Mouse (Mus musculus) adipose tissue, adult 10 weeks (tissue): ENCODE results near the gene Bicral. TPM values are rescaled to one million over a fixed set of nuclear protein-coding genes. Genes with fewer than 3 reads are reported as not detected.

Experiments
- polyA plus RNA-seq: library from polyadenylated mRNA; stranded (reverse); fragments of 350-450 nt; fragmentation: Illumina TruSeq; extraction: RNeasy Lipid Tissue Mini Kit (QIAGEN cat#74804); gene quantifications from one replicate; pipeline ENCODE4 v1.2.3, GENCODE M21; 2014; ENCODE audit warnings: low read depth, low replicate concordance

Gene Bicral
- 13.4 TPM for polyA plus RNA-seq

GRCm38 (mm10) chr17:46857903-46858748 is at the start of gene Bicral:
Bicral (minus strand) TSS chr17:46858482.

DNA sequence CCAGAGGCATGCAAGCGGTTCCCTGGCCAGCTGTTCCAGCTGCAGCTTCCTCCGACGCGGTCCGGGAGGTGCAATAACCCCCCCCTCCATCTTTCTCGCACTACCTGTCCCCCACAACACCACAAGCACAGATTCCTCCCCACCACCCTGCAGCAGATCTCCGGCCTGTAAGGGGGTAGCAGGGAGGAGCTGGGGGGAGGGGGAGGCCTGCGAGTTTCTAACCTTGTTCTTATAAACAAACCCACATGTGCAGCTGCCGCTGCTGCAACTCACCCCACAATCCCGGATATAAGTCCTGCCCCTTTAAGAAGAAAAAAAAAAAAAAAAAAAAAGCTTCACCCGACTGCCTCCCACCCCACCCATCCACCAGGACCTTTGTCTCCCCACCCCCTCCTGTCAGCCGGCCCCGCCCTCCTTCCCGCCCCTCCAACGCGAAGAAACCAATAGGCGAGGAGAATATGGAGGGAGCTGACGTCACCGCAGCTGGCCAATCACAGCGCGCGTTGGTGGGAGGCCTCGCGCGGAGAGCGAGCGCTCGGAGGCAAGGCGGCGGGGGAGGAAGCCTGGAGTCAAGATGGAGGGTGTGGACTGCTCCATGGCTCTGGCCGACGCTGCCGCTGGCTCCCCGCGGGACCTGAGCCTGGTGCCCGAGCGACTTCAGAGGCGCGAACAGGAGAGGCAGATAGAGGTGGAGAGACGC is 32.0 kb upstream of the Bicral start, which contains the start of gene Tbcc:
Gene Tbcc (plus strand): TSS at position 569 of the 700 bp plus-strand sequence.

DNA sequence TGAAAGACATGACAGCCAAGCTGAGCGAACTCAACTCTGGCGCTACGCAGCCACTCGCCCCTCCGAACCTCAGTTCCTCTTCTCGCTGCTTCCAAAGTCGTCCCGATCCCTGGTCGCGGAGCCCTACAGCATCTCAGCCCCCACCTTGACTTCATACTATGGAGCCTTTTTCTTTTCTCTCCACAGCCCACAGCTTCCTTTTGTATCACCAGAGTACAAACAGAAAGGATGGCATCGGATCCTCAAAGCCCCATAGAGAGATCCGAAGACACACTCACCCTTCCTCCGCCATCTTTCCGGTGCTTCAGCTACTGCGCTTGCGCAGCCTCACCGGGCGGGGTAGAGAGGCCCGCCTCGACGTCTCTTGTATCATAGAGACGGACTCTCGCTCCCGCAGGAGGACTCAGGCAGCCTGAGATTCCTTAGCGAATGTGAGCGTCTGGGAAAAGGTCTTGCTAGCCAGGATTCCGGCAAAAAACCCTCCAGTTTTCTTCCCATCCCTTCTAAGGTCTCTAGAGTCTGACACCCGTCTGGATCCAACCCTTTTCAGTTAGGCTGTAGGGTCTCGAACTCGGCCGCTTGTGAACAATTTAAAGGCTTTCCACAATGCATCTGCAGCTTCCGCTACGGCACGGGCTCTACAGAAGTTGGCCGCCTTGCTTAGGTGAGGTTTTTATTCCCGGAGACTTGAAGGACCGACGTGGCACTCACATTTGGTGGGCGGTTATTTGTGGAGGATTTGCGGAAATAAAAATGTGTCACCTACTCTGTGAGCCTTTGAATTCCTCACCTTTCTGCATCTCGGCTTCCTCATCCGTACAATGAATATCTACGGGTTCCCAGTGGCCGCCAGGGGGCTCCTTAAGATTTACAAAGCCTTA is 75.7 kb downstream of the Bicral start, which contains the start of gene Rpl7l1:
Gene Rpl7l1 (minus strand): TSS at position 332 of the 881 bp plus-strand sequence.

DNA sequence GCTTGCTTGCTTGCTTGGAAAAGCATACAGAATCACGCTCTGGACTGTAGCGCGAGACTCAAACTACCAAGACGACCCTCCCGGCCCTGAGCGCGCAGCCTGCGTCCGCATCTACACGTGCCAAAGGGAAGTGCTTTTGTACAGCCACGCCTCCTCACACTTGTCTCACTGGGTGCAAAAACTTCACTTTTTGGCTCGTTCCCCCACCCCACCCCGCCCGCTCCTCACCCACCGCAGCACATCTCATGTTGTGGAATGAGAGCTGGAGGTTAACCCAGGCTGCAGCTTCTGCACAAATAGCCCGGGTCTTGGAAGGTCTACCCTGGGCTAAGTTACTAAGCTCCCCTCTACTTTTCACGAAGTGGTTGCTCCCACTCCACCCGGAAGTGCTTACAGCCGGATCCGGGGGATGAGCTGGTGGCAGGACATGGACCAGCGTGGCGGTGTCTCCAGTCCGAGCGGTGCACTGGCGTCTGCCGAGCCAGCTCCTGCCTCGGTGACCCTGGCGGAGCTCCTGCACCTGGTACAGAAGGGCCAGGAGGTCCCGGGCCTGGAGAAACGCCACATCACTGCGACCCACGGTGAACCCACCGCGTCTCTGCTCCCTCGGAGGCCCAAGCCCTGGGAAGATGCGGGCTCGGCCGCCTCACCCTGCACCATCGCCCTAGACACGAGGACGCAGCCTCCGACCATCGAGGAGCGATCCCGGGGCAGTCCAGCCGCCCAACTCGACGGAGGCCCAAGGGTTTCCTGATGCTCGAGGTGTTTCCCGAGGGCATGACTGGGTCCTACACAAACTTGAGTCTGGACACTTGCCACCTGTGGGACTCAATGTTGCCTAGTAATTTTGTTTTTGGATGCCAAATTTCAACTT is 85.6 kb downstream of the Bicral start, which contains the start of gene 2310039H08Rik:
Gene 2310039H08Rik (plus strand): TSS at position 232 of the 874 bp plus-strand sequence.

GRCm38 (mm10) chr17:46763544-46763943 is 94.7 kb downstream of the Bicral start, which contains the start of gene Ptcra:
Ptcra (minus strand) TSS chr17:46763712.

GRCm38 (mm10) chr17:46751794-46752556 is 106.3 kb downstream of the Bicral start, which contains the start of gene Cnpy3:
Cnpy3 (minus strand) TSS chr17:46752214.

Other genes starting within 250 kb of the Bicral start
- gene Ptk7, start 229.0 kb downstream of the Bicral start, polyA plus RNA-seq = 17.2 TPM
- gene Klc4, start 212.5 kb downstream of the Bicral start, polyA plus RNA-seq = 24.0 TPM
- 54.7 TPM for gene Mrpl2, start 212.3 kb downstream of the Bicral start, polyA plus RNA-seq
- gene Cul7, start 208.1 kb downstream of the Bicral start, polyA plus RNA-seq = 36.8 TPM
- 23.4 TPM for gene Rrp36, start 184.1 kb downstream of the Bicral start, polyA plus RNA-seq
- gene Mea1, start 179.7 kb downstream of the Bicral start, polyA plus RNA-seq = 127 TPM
- gene Klhdc3, start 177.6 kb downstream of the Bicral start, polyA plus RNA-seq = 58.3 TPM
- 35.1 TPM for gene Ppp2r5d, start 153.4 kb downstream of the Bicral start, polyA plus RNA-seq
- gene Pex6, start 147.0 kb downstream of the Bicral start, polyA plus RNA-seq = 26.6 TPM
- gene Gnmt, start 129.3 kb downstream of the Bicral start, polyA plus RNA-seq = 7.1 TPM
- 58.1 TPM for gene Cnpy3, start 106.3 kb downstream of the Bicral start, polyA plus RNA-seq
- gene Ptcra, start 94.8 kb downstream of the Bicral start, polyA plus RNA-seq = not detected
- 54.6 TPM for gene 2310039H08Rik, start 85.8 kb downstream of the Bicral start, polyA plus RNA-seq
- 48.1 TPM for gene Rpl7l1, start 75.8 kb downstream of the Bicral start, polyA plus RNA-seq
- gene Tbcc, start 32.2 kb upstream of the Bicral start, polyA plus RNA-seq = 21.9 TPM
- gene Prph2, start 52.0 kb upstream of the Bicral start, polyA plus RNA-seq = not detected
- gene Ubr2, start 152.1 kb upstream of the Bicral start, polyA plus RNA-seq = 25.5 TPM